Comparison of ENCODE assay signal across 9 mouse cellular contexts in genomic region chr7:127814241-127814921, GRCm38 (mm10). TPM values are rescaled to one million over a fixed set of nuclear protein-coding genes. Genes with fewer than 3 reads are reported as not detected.
DNase-seq lines count a peak whose midpoint lies in the region; ATAC-seq and TF ChIP-seq lines count a peak whose summit lies in the region.
"Had no signal": no experiment of that assay in that cellular context is flagged by ENCODE, and none has a peak within 500 bp of the region (broad histone marks: within the 10 kb centered on the region; RNA-seq: fewer than 3 reads in every experiment).

No protein-coding gene starts in this region.

- DNase-seq in ovary, postnatal 36 days (ENCODE audit: low spot score), result peak; percentile 56
- no peak for DNase-seq in ovary, postnatal 10 days (ENCODE audit: low spot score)
- peak; percentile 89 for DNase-seq in forebrain, embryonic 14.5 days (ENCODE audit: low spot score)
- peak; percentile 92 for DNase-seq in heart, postnatal 0 days (ENCODE audit: low spot score)
- DNase-seq in layer of hippocampus, postnatal 36 days, result peak; percentile 73 to 77
- DNase-seq in lung, postnatal 25 days (ENCODE audit: low spot score), result peak; percentile 41
- DNase-seq in retina, embryonic 14.5 days (ENCODE audit: low spot score), result no peak

- no peaks in the 10 kb centered on the region for H3K9me3 ChIP-seq in forebrain, embryonic 14.5 days (replicated peaks; ENCODE audit: control insufficient read depth, low read length)
- H3K9me3 ChIP-seq in heart, postnatal 0 days (replicated peaks; ENCODE audit: control insufficient read depth, low read length), result no peaks in the 10 kb centered on the region

- no peak for TF ChIP-seq EP300 in heart, postnatal 0 days (IDR thresholded peaks at IDR 0.05; ENCODE audit: low read depth)

- peaks cover 42% of the 10 kb centered on the region for H3K36me3 ChIP-seq in forebrain, embryonic 14.5 days (ENCODE audit: control insufficient read depth, insufficient read depth, low read length)
- H3K36me3 ChIP-seq in heart, postnatal 0 days (replicated peaks; ENCODE audit: control insufficient read depth, insufficient read depth, low read length), result no peaks in the 10 kb centered on the region

- no peak overlapping the region for H3K9ac ChIP-seq in forebrain, embryonic 14.5 days (ENCODE audit: low read length)
- peak overlapping the region; percentile 24; the same call in 1 of the 2 replicates for H3K9ac ChIP-seq in heart, postnatal 0 days (replicated peaks; ENCODE audit: low read depth, low read length)

- WGBS in forebrain, embryonic 14.5 days, result 52% methylated on average over 19 of the region's 19 CpGs
- WGBS in heart, postnatal 0 days, result 41% methylated on average over 19 of the region's 19 CpGs

- no peak for TF ChIP-seq CTCF in heart, postnatal 0 days (IDR thresholded peaks at IDR 0.05; ENCODE audit: low read depth)

- peak overlapping the region; percentile 9; the same call in 1 of the 2 replicates for H3K4me2 ChIP-seq in forebrain, embryonic 14.5 days (ENCODE audit: low read length)
- H3K4me2 ChIP-seq in heart, postnatal 0 days (ENCODE audit: low read depth, low read length), result peak overlapping the region; percentile 47

- H3K4me1 ChIP-seq in forebrain, embryonic 14.5 days (ENCODE audit: control insufficient read depth, insufficient read depth, low read length), result no peaks in the 10 kb centered on the region
- peaks cover 7% of the 10 kb centered on the region; the same call in 1 of the 2 replicates for H3K4me1 ChIP-seq in heart, postnatal 0 days (ENCODE audit: control insufficient read depth, insufficient read depth)

- ATAC-seq in forebrain, embryonic 14.5 days, result peak; percentile 92
- ATAC-seq in heart, postnatal 0 days (ENCODE audit: insufficient read depth, low read depth), result peak; percentile 89
- no peak for ATAC-seq in megakaryocyte progenitor cell, adult 5-6 weeks (replicated peaks; ENCODE audit: poor library complexity)

- peak overlapping the region; percentile 72 for H3K27ac ChIP-seq in forebrain, embryonic 14.5 days (ENCODE audit: low read depth, low read length)
- H3K27ac ChIP-seq in heart, postnatal 0 days (ENCODE audit: low read depth), result peak overlapping the region; percentile 91

- no peak overlapping the region for H3K4me3 ChIP-seq in forebrain, embryonic 14.5 days (ENCODE audit: low read depth, low read length)
- H3K4me3 ChIP-seq in heart, postnatal 0 days (ENCODE audit: low read depth, low read length), result 0 out of 2 replicates have a peak overlapping the region, but pooled peaks have one; percentile 3

- H3K27me3 ChIP-seq in forebrain, embryonic 14.5 days (replicated peaks; ENCODE audit: control insufficient read depth, insufficient read depth, low read length), result no peaks in the 10 kb centered on the region
- H3K27me3 ChIP-seq in heart, postnatal 0 days (ENCODE audit: control insufficient read depth, insufficient read depth, low read length), result no peaks in the 10 kb centered on the region

RNA-seq across cellular contexts. Expression of gene Stx4a, which starts 9.7 kb away (rescaled TPM):
- polyA plus RNA-seq in forebrain, embryonic 14.5 days (2014; fragmentation: Nextera tagmentation; extraction: Ambion mirVana), result 9.7 and 11.1 TPM in 2 replicates
- total RNA-seq in heart, postnatal 0 days (2014; rRNA removed; ENCODE audit: low replicate concordance), result 4.5 and 14.5 TPM in 2 replicates
- polyA plus RNA-seq in heart, postnatal 0 days (2015; fragmentation: Nextera tagmentation; extraction: Ambion mirVana), result 44.7 and 46.5 TPM in 2 replicates
- total RNA-seq in layer of hippocampus, postnatal 36 days (2021), result 10 to 100 TPM; 64.3 to 64.7 TPM
- 55.8 and 70.2 TPM in 2 replicates for total RNA-seq in megakaryocyte progenitor cell, adult 5-6 weeks (2015)
- 35.7 and 50.4 TPM in 2 replicates for total RNA-seq in megakaryocyte progenitor cell, adult 5-6 weeks (2017)

RNA-seq across cellular contexts. Expression of gene Stx1b, which starts 10.0 kb away (rescaled TPM):
- 15.7 and 22.3 TPM in 2 replicates for polyA plus RNA-seq in forebrain, embryonic 14.5 days (2014; fragmentation: Nextera tagmentation; extraction: Ambion mirVana)
- 0.15 and 0.19 TPM in 2 replicates for total RNA-seq in heart, postnatal 0 days (2014; rRNA removed; ENCODE audit: low replicate concordance)
- 0.38 and 0.51 TPM in 2 replicates for polyA plus RNA-seq in heart, postnatal 0 days (2015; fragmentation: Nextera tagmentation; extraction: Ambion mirVana)
- total RNA-seq in layer of hippocampus, postnatal 36 days (2021), result 100 to 1,000 TPM; 342 to 346 TPM
- 0.12 and 1.5 TPM in 2 replicates for total RNA-seq in megakaryocyte progenitor cell, adult 5-6 weeks (2015)
- 0.03 and 0.12 TPM in 2 replicates for total RNA-seq in megakaryocyte progenitor cell, adult 5-6 weeks (2017)
- total RNA-seq: neutrophil, adult 5-6 weeks had no signal

RNA-seq across cellular contexts. Expression of gene Hsd3b7, which starts 14.0 kb away (rescaled TPM):
- 6.9 and 9.7 TPM in 2 replicates for polyA plus RNA-seq in forebrain, embryonic 14.5 days (2014; fragmentation: Nextera tagmentation; extraction: Ambion mirVana)
- total RNA-seq in heart, postnatal 0 days (2014; rRNA removed; ENCODE audit: low replicate concordance), result 36.1 and 47.4 TPM in 2 replicates
- 23.3 and 27.4 TPM in 2 replicates for polyA plus RNA-seq in heart, postnatal 0 days (2015; fragmentation: Nextera tagmentation; extraction: Ambion mirVana)
- 1 to 10 TPM; 8.3 to 8.6 TPM for total RNA-seq in layer of hippocampus, postnatal 36 days (2021)
- total RNA-seq in megakaryocyte progenitor cell, adult 5-6 weeks (2015), result 20.2 and 31.3 TPM in 2 replicates
- total RNA-seq in megakaryocyte progenitor cell, adult 5-6 weeks (2017), result 25.6 and 26.8 TPM in 2 replicates

RNA-seq across cellular contexts. Expression of gene Gm49388, which starts 29.0 kb away (rescaled TPM):
- polyA plus RNA-seq in forebrain, embryonic 14.5 days (2014; fragmentation: Nextera tagmentation; extraction: Ambion mirVana), result not detected in 2 replicates
- not detected in 2 replicates for total RNA-seq in heart, postnatal 0 days (2014; rRNA removed; ENCODE audit: low replicate concordance)
- polyA plus RNA-seq in heart, postnatal 0 days (2015; fragmentation: Nextera tagmentation; extraction: Ambion mirVana), result not detected in 2 replicates
- total RNA-seq in layer of hippocampus, postnatal 36 days (2021), result 1 to 10 TPM; 2.4 to 2.9 TPM
- total RNA-seq in megakaryocyte progenitor cell, adult 5-6 weeks (2015), result not detected in 2 replicates
- not detected in 2 replicates for total RNA-seq in megakaryocyte progenitor cell, adult 5-6 weeks (2017)

RNA-seq across cellular contexts. Expression of gene Setd1a, which starts 37.9 kb away (rescaled TPM):
- 17.0 and 18.0 TPM in 2 replicates for polyA plus RNA-seq in forebrain, embryonic 14.5 days (2014; fragmentation: Nextera tagmentation; extraction: Ambion mirVana)
- total RNA-seq in heart, postnatal 0 days (2014; rRNA removed; ENCODE audit: low replicate concordance), result 7.5 and 14.4 TPM in 2 replicates
- 6.0 and 7.6 TPM in 2 replicates for polyA plus RNA-seq in heart, postnatal 0 days (2015; fragmentation: Nextera tagmentation; extraction: Ambion mirVana)
- total RNA-seq in layer of hippocampus, postnatal 36 days (2021), result 10 to 100 TPM; 46.2 to 46.9 TPM
- total RNA-seq in megakaryocyte progenitor cell, adult 5-6 weeks (2015), result 54.7 and 67.2 TPM in 2 replicates
- total RNA-seq in megakaryocyte progenitor cell, adult 5-6 weeks (2017), result 9.7 and 13.6 TPM in 2 replicates

Comparison
In these comparisons a context has a peak if more than half of its experiments do, and no peak if none do; other contexts are left out.
1. DNase-seq: peak in ovary, postnatal 36 days (single experiment), forebrain, embryonic 14.5 days (single experiment), heart, postnatal 0 days (single experiment), layer of hippocampus, postnatal 36 days (2 of 2) and lung, postnatal 25 days (single experiment); none in ovary, postnatal 10 days (single experiment) and retina, embryonic 14.5 days (single experiment).
2. RNA of gene Stx1b, which starts 10.0 kb away (total RNA-seq): 342 to 346 TPM in layer of hippocampus, postnatal 36 days; 0.03 to 1.5 TPM in megakaryocyte progenitor cell, adult 5-6 weeks and 0.15 to 0.19 TPM in heart, postnatal 0 days; every median in the first group is over 100 times any median in the second.